Mouse (Mus musculus) gonadal fat pad, adult 2 months (tissue): ENCODE measurements around the gene Mmp28. TPM values are rescaled to one million over a fixed set of nuclear protein-coding genes. Genes with fewer than 3 reads are reported as not detected.

Source experiments
- DNase-seq: peaks from one replicate; pipeline ENCODE4 v3.0.0-alpha.2; 2012; ENCODE audit warnings: low read depth
- polyA plus RNA-seq: library from polyadenylated mRNA; depleted of rRNA; stranded (reverse); fragments of >200 nt; gene quantifications from 2 replicates; pipeline ENCODE4 v1.2.3, GENCODE M21; 2012; rRNA removed

Mmp28 gene
- polyA plus RNA-seq: 24.4 and 30.7 TPM in 2 replicates

DNA sequence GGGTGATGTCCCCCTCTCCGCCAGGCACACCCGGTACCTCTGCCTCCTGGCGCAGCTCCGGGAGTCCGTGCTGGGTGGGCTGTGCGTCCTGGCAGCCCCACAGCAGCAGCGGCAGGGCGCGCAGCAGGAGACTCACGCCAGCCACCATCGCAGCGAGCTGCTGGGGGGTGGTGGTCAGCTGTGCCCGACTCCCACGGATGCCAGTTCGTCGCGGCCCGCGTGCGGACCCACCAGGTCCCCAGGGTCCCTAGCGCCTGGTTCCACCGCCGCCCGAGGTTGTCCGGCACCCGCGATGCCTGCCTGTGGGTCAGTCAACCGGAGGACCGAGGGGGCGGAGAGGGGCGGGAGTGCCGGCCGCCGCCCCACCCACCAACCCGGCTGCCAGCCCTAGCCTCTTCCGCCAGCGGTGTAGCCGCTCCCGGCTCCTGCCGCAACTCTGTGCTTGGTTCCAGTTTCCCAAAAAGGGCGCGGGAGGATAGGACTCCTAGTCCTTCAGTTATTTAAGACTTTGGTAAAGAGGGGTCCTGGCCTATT is at the start of gene Mmp28:
Gene Mmp28, minus strand, starts transcription at position 361 of the 534 bp plus-strand sequence.
- no peak for DNase-seq

- peak; percentile 14 for DNase-seq
These were observed 46.6 kb upstream of the Mmp28 start for GRCm38 (mm10) chr11:83509521-83509920.

- no peak for DNase-seq
These were observed 41.4 kb upstream of the Mmp28 start for GRCm38 (mm10) chr11:83504308-83504707.

DNA sequence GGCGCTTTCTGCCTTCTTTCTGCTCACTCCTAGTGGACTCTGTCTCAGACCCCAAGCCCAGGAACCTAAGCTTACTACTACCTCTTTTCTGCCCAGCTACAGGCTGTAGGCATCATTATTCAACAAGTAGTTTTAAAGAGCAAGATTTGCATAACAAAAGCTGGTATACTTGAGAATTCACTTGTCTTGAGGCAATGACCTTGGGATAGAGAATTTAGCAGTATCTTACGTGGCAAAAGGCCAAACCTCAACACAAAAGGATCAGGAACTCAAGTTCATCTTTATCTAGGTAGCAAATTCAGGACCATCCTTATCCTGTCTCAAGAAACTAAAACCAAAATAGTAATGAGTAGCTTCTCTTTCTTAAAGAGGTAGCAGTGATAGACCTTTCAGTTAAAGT is 32.7 kb upstream of the Mmp28 start:
- no peak for DNase-seq

DNA sequence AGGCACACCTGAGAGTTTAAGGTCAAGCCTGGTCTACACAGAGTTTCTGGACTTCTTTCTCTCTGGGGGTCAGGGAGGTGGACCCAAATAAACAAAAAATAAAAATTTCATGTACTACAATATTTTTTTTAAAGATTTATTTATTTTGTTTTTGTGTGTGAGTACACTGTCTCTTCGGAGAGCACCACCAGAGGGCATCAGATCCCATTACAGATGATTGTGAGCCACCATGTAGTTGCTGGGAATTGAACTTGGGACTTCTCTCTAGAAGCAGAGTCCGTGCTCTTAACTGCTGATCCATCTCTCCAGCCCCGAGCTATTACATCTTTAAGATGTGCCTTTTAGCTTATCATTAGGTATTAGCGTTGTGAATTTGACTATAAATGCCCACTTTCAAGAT is 28.6 kb upstream of the Mmp28 start:
- DNase-seq: no peak

DNA sequence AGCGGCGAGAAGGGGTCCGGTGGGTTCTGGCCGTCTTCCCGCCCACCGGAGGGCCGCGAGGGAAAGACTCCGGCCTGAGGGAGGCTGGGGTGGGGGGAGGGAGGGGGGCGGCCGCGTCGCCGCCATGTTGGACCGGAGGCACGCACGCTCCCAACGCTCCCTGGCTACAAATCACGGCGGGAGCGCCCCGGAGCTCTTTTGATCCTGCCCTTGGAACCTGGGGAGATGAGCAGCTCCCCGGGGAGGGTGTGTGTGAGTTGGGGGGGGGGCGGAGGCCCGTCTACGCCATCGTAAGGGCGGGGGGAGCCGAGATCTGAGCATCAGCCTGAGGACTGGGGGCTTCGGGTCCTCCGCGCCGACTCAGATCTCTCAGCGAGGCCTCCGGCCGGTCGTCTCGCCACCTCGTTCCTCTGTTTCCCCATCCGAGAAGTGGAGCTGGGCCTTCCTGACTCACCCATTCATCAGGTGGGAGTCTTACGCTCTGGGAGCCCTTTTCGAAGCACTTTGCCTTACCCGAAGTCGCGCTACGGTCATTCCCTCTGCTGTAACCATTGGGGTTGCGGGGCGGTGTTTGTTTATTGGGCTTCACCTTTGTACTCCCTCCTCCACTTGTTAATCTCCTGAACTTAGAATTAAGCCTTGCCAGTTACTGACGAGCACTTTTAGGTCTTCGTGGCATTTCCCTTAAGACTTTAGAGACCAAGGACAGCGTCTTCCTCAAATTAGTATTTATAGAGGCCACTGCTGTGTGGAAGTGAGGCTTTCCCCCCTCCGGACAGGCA is 10.6 kb upstream of the Mmp28 start:
- no peak for DNase-seq

DNA sequence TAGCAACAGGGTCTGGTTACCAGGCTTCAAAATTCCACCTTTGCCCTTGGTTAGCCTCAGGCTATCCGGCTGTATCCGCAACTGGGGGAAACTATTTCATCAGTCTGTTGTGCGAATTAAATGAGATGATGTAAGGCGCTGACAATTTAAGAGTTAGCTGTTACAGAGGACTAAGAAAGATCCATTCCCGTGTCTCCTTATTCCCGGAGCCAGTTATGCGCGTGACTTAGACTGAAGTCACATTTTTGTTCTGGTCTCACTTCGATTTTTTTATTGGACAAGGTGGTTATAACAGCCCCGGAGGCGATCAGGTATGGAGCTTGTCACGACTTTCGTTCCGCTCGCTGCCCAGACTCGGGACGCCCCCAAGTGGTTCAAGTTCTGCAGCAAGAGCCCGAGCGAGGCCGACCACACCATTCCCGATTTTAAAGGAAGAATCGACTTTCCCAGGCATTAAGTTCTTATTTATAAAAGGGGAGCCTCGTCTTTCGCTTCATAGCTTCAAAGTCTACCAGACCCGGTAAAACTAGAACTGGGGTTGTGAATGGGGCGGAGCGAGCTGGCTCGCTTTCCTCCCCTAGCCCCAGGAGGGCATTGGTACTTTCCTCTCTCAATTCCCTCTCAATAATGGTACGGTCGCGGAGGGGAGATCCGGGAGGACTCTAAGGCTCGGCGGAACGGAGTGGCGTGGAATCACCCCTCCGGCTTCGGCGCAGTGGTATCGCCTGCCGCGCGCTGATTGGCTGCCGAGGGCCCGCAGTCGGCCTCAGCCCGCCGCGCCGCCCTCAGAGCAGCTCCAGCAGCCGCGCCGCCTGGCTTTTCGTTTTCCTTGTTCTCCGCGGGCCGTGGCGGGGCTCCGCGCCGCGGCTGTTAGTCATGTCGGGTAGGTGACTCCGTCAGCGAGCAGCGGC is 9.7 kb upstream of the Mmp28 start, which contains the start of gene Taf15:
Gene Taf15, plus strand, starts transcription at position 763 of the 911 bp plus-strand sequence.
- DNase-seq: peak; percentile 88

GRCm38 (mm10) chr11:83471766-83472165 is 8.9 kb upstream of the Mmp28 start:
- DNase-seq: no peak

- no peak for DNase-seq
These were observed 5.9 kb upstream of the Mmp28 start for GRCm38 (mm10) chr11:83468765-83469164.

DNA sequence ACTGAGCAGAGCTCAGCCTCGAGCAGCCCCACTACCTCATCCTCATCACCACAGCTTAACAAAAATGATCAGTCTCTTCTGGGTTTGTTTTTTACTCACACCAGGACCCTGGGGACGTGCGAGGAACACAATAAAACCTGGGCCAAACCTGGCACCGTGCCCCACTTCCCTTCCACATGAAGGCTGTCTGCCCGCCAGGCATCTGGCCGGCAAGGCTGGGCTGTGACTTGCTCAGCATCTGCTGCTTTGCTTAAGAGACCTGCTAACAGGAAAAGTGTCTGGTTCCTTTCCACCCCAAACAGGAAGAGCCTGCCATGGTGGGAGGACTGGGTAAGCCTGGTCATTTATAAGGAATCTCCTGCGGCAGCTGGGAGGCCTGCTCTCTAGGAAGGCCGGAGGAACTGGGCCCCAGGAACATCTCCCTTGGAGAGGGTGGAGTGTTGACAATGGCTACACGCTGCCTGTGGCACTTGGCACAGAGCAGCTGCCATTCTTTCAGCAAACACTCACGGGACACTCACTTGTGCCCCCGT is 4.3 kb upstream of the Mmp28 start:
- no peak for DNase-seq

DNA sequence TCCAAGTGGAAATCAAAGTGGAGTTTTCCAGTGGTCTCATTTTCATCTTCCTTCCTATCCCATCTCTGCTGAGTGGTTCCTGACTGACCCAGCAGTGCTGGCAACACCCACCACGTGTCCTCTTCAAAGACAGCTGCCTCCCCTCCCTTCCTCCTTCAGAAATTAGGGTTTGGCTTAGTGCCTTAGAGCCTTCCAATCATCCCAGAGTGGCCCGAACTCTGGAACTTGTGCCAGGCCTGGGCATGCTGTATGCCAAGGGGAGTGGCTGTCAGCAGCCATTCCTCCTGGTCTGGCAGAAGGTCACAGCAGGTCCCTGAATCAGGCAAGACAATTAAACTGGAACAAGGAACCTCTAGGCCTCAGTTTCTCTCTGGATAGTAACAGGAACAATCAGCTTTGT is 3.1 kb upstream of the Mmp28 start:
- DNase-seq: no peak

GRCm38 (mm10) chr11:83461462-83462027 is 1.3 kb downstream of the Mmp28 start:
- no peak for DNase-seq

GRCm38 (mm10) chr11:83457912-83458601 is 4.8 kb downstream of the Mmp28 start:
- no peak for DNase-seq

GRCm38 (mm10) chr11:83457257-83457656 is 5.6 kb downstream of the Mmp28 start:
- no peak for DNase-seq

DNA sequence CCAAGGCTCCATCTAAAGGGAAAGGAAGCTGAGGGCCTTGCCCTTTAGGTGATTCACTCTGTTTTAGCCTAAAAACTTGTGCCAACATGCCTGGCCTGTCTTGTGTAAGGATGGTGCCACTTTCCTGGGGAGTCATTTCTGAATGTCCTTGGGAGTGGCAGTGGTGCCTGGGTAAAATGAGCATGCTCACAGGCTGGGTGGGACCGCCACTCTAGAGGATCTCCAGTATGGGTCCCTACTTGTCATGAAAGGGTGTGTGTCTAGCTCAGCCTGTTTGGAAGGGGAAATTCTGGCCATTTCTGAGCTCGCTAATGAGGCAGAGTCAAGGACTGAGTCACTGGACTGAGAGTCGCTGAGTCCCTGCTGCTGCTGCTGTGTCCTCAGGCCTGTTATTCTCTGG is 7.3 kb downstream of the Mmp28 start:
- no peak for DNase-seq

DNA sequence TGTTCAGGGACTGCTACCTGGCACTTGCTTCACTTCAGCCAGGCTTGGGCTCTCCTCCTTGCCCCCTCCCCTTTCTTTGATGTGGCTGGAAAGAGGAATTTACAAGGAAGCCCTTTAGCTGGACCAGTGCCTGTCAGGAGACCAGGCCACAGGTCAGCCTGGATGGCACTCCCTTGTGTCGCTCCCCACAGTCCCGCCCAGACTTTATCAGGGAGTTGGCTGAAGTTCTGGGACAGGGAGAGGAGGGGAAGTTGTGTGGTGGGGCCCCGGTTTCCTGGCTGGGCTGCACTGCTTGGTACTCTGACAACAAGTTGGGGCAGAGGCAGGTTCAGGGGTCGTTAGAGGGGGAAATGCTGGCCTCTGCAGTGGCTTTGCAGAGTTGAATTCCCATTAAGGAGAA is 8.3 kb downstream of the Mmp28 start:
- no peak for DNase-seq

GRCm38 (mm10) chr11:83451281-83451680 is 11.6 kb downstream of the Mmp28 start:
- no peak for DNase-seq

GRCm38 (mm10) chr11:83450550-83450949 is 12.3 kb downstream of the Mmp28 start:
- no peak for DNase-seq

DNA sequence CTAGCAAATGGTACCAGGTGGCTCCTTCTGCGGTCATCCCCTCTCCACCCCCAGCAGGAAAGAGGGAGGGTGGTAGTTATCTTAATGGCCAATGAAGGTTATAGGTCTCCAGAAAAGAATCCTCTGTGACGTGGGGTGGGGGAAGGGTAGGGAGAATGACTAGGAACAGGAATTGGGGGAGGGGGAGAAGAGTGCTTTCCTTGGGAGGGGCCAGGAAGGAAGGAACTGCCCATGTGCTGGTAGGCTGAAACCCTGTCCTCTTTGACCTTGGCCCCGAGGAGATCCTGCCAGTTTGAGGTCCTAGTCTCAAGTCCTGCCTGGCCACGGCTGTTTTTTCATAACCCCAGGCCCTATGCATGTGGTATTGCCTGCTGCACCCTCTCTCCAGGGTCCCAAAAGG is 13.6 kb downstream of the Mmp28 start:
- DNase-seq: no peak

- DNase-seq: no peak
These were observed 14.0 kb downstream of the Mmp28 start for GRCm38 (mm10) chr11:83448927-83449236.
